Mouse (Mus musculus): ENCODE measurements around the gene Cyp2ab1. TPM values are rescaled to one million over a fixed set of nuclear protein-coding genes. Genes with fewer than 3 reads are reported as not detected.
"Not testable (repeated sequence)": the region's sequence is repeated elsewhere in the genome, so short reads cannot be mapped to it uniquely, and the experiment has no call there.

Gene Cyp2ab1
- polyA plus RNA-seq (2015; fragmentation: Nextera tagmentation; extraction: Ambion mirVana), result not detected in 2 replicates

GRCm38 (mm10) chr16:20325286-20325685, at the start of gene Cyp2ab1:
TSS of gene Cyp2ab1 (minus strand) at chr16:20325404.
- H3K27ac ChIP-seq (replicated peaks), result no peak within 1 kb of the TSS
- H3K4me2 ChIP-seq, result no peak within 1 kb of the TSS
- H3K27me3 ChIP-seq, result no peaks in the 10 kb centered on the region
- H3K9ac ChIP-seq, result no peak within 1 kb of the TSS
- H3K4me1 ChIP-seq (replicated peaks), result no peaks in the 10 kb centered on the region
- 78% methylated on average over 5 of the region's 5 CpGs for WGBS
- no peak for ATAC-seq (ENCODE audit: low read depth)
- no peak within 1 kb of the TSS for H3K4me3 ChIP-seq
- peaks cover 22% of the 10 kb centered on the region for H3K36me3 ChIP-seq
- no peaks in the 10 kb centered on the region for H3K9me3 ChIP-seq

- Histone ChIP-seq H3K27ac (replicated peaks) (no peak overlapping the region), H3K4me3 (no peak overlapping the region), H3K4me1 (replicated peaks) (no peaks in the 10 kb centered on the region), H3K4me2 (no peak overlapping the region), H3K36me3 (peaks cover 97% of the 10 kb centered on the region), H3K9ac (no peak overlapping the region), H3K9me3 (no peaks in the 10 kb centered on the region), H3K27me3 (no peaks in the 10 kb centered on the region)
- ATAC-seq (ENCODE audit: low read depth), result no peak
- 86% methylated on average over 4 of the region's 4 CpGs for WGBS
Observed at GRCm38 (mm10) chr16:20371731-20372130, 46.5 kb upstream of the Cyp2ab1 start.

- Histone ChIP-seq H3K9me3 (no peaks in the 10 kb centered on the region), H3K4me1 (replicated peaks) (no peaks in the 10 kb centered on the region), H3K4me2 (no peak overlapping the region), H3K36me3 (peaks cover 98% of the 10 kb centered on the region), H3K4me3 (no peak overlapping the region), H3K27me3 (no peaks in the 10 kb centered on the region), H3K9ac (no peak overlapping the region), H3K27ac (replicated peaks) (no peak overlapping the region)
- no peak for ATAC-seq (ENCODE audit: low read depth)
- 96% methylated on average over 9 of the region's 9 CpGs for WGBS
Observed at GRCm38 (mm10) chr16:20368221-20368620, 43.0 kb upstream of the Cyp2ab1 start.

GRCm38 (mm10) chr16:20362121-20362520, 36.9 kb upstream of the Cyp2ab1 start:
- Histone ChIP-seq H3K36me3 (peaks cover 98% of the 10 kb centered on the region), H3K9ac (no peak overlapping the region), H3K9me3 (no peaks in the 10 kb centered on the region), H3K4me2 (no peak overlapping the region), H3K27ac (replicated peaks) (no peak overlapping the region), H3K4me3 (no peak overlapping the region), H3K27me3 (no peaks in the 10 kb centered on the region), H3K4me1 (replicated peaks) (no peaks in the 10 kb centered on the region)
- no peak for ATAC-seq (ENCODE audit: low read depth)
- 95% methylated on average over 11 of the region's 11 CpGs for WGBS

DNA sequence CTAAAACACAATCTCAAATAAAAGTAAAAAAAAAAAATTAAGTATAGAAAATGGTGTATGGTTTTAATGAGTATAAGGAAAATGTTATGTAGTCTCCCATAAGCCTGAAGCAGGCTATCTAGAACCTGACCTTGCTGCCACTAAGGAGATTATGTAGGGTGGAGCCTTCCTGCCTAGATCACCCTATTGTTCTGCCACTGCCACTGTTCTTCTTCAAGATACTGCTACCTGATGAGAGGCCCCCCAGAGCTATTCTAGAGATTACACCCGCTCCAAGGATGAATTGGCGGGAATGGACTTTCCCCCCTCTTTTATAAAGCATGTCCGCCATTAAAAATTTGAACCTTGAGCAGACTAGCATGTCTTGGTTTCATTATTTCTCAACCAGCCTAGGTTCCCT, 36.3 kb upstream of the Cyp2ab1 start:
- not testable (repeated sequence) for H3K4me2 ChIP-seq; H3K4me3 ChIP-seq; H3K9ac ChIP-seq; H3K4me1 ChIP-seq (replicated peaks); ATAC-seq (ENCODE audit: low read depth); H3K27me3 ChIP-seq; H3K9me3 ChIP-seq; H3K27ac ChIP-seq (replicated peaks)
- 95% methylated on average over 3 of the region's 3 CpGs for WGBS
- H3K36me3 ChIP-seq, result peaks cover 96% of the 10 kb centered on the region

- Histone ChIP-seq H3K4me2 (no peak overlapping the region), H3K9me3 (no peaks in the 10 kb centered on the region), H3K4me1 (replicated peaks) (no peaks in the 10 kb centered on the region), H3K27ac (replicated peaks) (no peak overlapping the region), H3K27me3 (no peaks in the 10 kb centered on the region), H3K36me3 (peaks cover 96% of the 10 kb centered on the region), H3K9ac (no peak overlapping the region), H3K4me3 (no peak overlapping the region)
- 72% methylated on average over 9 of the region's 9 CpGs for WGBS
- ATAC-seq (ENCODE audit: low read depth), result no peak
Observed at GRCm38 (mm10) chr16:20359643-20360295, 34.6 kb upstream of the Cyp2ab1 start.

DNA sequence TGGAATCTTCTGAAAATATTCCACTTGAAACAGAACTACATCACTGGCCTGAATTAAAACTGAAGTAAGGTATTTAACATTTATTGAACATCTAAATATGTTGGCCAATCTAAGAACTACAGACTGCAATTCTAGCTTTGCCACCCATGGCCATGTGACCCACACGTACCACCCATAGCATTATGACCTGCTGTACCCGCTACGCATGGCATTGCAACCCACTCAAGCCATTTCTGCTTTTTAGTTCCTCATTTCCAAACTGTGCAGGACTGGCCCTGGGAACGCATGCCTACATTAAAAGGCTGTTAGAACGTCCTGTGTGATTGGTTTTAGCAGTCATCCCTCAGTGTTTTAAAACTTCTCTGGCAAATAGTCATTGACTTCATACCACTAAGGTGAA, 32.6 kb upstream of the Cyp2ab1 start:
- no peak overlapping the region for H3K4me3 ChIP-seq
- H3K4me2 ChIP-seq, result no peak overlapping the region
- H3K36me3 ChIP-seq, result peaks cover 97% of the 10 kb centered on the region
- no peak overlapping the region for H3K27ac ChIP-seq (replicated peaks)
- ATAC-seq (ENCODE audit: low read depth), result no peak
- H3K27me3 ChIP-seq, result no peaks in the 10 kb centered on the region
- no peaks in the 10 kb centered on the region for H3K9me3 ChIP-seq
- H3K9ac ChIP-seq, result no peak overlapping the region
- H3K4me1 ChIP-seq (replicated peaks), result no peaks in the 10 kb centered on the region
- WGBS, result 95% methylated on average over 5 of the region's 5 CpGs

GRCm38 (mm10) chr16:20354762-20355161, 29.6 kb upstream of the Cyp2ab1 start:
- no peaks in the 10 kb centered on the region for H3K4me1 ChIP-seq (replicated peaks)
- H3K27me3 ChIP-seq, result no peaks in the 10 kb centered on the region
- H3K4me3 ChIP-seq, result no peak overlapping the region
- no peaks in the 10 kb centered on the region for H3K9me3 ChIP-seq
- H3K36me3 ChIP-seq, result peaks cover 89% of the 10 kb centered on the region
- no peak overlapping the region for H3K27ac ChIP-seq (replicated peaks)
- no peak overlapping the region for H3K9ac ChIP-seq
- no peak overlapping the region for H3K4me2 ChIP-seq
- no peak for ATAC-seq (ENCODE audit: low read depth)
- 89% methylated on average over 2 of the region's 2 CpGs for WGBS

GRCm38 (mm10) chr16:20354011-20354410, 28.8 kb upstream of the Cyp2ab1 start:
- no peak overlapping the region for H3K4me2 ChIP-seq
- no peaks in the 10 kb centered on the region for H3K4me1 ChIP-seq (replicated peaks)
- peaks cover 89% of the 10 kb centered on the region for H3K36me3 ChIP-seq
- 100% methylated on average over 1 of the region's 1 CpGs for WGBS
- H3K27ac ChIP-seq (replicated peaks), result no peak overlapping the region
- H3K4me3 ChIP-seq, result no peak overlapping the region
- ATAC-seq (ENCODE audit: low read depth), result no peak
- H3K9ac ChIP-seq, result no peak overlapping the region
- H3K9me3 ChIP-seq, result no peaks in the 10 kb centered on the region
- H3K27me3 ChIP-seq, result no peaks in the 10 kb centered on the region

- Histone ChIP-seq H3K4me3 (no peak overlapping the region), H3K27ac (replicated peaks) (no peak overlapping the region), H3K36me3 (peaks cover 72% of the 10 kb centered on the region), H3K27me3 (no peaks in the 10 kb centered on the region), H3K4me1 (replicated peaks) (no peaks in the 10 kb centered on the region), H3K4me2 (no peak overlapping the region), H3K9me3 (no peaks in the 10 kb centered on the region), H3K9ac (no peak overlapping the region)
- 92% methylated on average over 1 of the region's 1 CpGs for WGBS
- no peak for ATAC-seq (ENCODE audit: low read depth)
Observed at GRCm38 (mm10) chr16:20345464-20345863, 20.3 kb upstream of the Cyp2ab1 start.

DNA sequence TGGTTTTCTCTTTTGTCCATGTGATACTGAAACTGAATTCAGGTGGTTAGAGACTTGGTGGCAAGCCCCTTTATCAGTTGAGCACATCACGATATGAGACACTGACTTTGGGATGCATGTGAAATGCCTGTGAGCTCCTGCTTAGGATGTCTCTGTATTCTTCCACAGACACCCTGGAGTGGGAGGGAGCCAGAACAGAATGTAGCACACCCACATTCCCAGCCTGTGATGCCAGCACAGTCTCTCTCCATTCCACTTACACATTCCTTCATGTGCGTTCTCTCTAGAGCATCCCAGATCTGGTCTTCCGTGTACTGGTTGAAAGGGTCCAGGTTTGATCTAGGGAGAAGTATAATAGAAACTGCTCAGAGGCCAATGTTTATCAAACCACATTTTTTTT, 13.4 kb upstream of the Cyp2ab1 start:
- peaks cover 82% of the 10 kb centered on the region for H3K36me3 ChIP-seq
- H3K27me3 ChIP-seq, result no peaks in the 10 kb centered on the region
- H3K9me3 ChIP-seq, result no peaks in the 10 kb centered on the region
- H3K27ac ChIP-seq (replicated peaks), result no peak overlapping the region
- H3K4me3 ChIP-seq, result no peak overlapping the region
- no peak overlapping the region for H3K4me2 ChIP-seq
- 95% methylated on average over 3 of the region's 3 CpGs for WGBS
- no peak for ATAC-seq (ENCODE audit: low read depth)
- no peaks in the 10 kb centered on the region for H3K4me1 ChIP-seq (replicated peaks)
- H3K9ac ChIP-seq, result no peak overlapping the region

- Histone ChIP-seq H3K36me3 (peaks cover 82% of the 10 kb centered on the region), H3K4me2 (no peak overlapping the region), H3K4me3 (no peak overlapping the region), H3K27me3 (no peaks in the 10 kb centered on the region), H3K4me1 (replicated peaks) (no peaks in the 10 kb centered on the region), H3K27ac (replicated peaks) (no peak overlapping the region), H3K9me3 (no peaks in the 10 kb centered on the region), H3K9ac (no peak overlapping the region)
- WGBS, result 96% methylated on average over 8 of the region's 8 CpGs
- no peak for ATAC-seq (ENCODE audit: low read depth)
Observed at GRCm38 (mm10) chr16:20334918-20335317, 9.7 kb upstream of the Cyp2ab1 start.

GRCm38 (mm10) chr16:20328306-20328705, 3.1 kb upstream of the Cyp2ab1 start:
- no peaks in the 10 kb centered on the region for H3K9me3 ChIP-seq
- no peak for ATAC-seq (ENCODE audit: low read depth)
- no peak overlapping the region for H3K4me2 ChIP-seq
- H3K4me3 ChIP-seq, result no peak overlapping the region
- H3K27ac ChIP-seq (replicated peaks), result no peak overlapping the region
- H3K9ac ChIP-seq, result no peak overlapping the region
- WGBS, result 93% methylated on average over 5 of the region's 5 CpGs
- peaks cover 48% of the 10 kb centered on the region for H3K36me3 ChIP-seq
- no peaks in the 10 kb centered on the region for H3K4me1 ChIP-seq (replicated peaks)
- no peaks in the 10 kb centered on the region for H3K27me3 ChIP-seq
